Mouse (Mus musculus): ENCODE data around the gene Mettl1.
"Not testable (repeated sequence)": the region's sequence is repeated elsewhere in the genome, so short reads cannot be mapped to it uniquely, and the experiment has no call there.

The Mettl1 gene

DNA sequence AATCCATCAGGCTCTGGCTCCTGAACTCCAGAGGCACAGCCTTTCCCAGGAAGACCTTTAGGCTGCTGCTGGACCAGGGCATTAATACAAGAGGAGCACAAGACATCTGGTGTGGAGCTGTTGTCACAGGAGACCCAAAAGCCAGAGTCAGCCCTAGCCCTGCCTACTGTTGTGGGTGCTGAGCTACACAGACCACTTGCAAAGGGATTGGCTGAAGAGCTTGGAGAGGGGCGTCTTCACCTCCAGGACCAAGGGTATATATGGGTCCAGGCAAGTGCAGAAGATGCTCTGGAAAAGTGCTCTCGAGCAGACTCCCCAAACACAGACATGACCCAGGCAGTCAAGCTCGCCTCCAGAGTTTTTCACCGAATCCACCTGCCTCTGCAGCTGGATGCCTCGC lies 6.7 kb downstream of the Mettl1 start, which contains the start of gene Cyp27b1:
Cyp27b1 (plus strand) TSS at position 297 of the 400 bp plus-strand sequence.
- no peak for DNase-seq (ENCODE audit: low read depth)

DNA sequence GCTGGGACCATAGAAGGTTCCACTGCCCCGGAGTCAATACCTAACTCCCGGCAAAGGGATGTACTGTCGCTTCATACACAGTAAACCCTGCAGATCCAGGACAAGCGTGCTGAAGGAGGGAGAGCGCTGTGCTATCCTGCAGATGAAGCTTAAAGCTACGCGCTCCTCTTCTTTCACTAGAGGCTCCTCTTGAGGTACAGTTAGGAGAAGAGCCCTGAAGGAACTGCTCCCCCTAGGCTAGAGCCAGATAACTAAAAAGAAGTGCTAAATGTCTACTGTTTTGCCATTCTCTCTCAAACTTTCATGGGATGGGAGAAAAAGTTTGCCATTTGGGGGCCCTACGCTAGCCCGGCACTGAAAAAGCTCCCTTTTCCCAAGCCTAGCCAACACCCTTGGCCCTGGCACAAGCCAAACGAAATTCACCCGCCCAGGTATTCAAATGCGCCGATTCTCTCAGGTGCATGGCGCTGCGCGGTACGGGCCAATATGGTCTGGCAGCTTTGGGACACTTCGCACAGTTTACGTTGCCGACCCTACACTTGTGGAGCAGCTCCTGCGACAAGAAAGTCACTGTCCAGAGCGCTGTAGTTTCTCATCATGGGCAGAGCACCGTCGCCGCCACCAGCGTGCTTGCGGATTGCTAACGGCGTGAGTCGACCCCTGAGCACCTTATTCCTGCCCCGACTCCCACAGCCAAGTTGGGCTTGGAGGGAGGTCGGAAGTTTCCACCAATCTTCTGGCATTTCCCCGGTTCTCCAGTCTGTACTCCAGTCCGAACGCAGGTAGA lies 7.6 kb downstream of the Mettl1 start:
- DNase-seq (ENCODE audit: low read depth): no peak

DNA sequence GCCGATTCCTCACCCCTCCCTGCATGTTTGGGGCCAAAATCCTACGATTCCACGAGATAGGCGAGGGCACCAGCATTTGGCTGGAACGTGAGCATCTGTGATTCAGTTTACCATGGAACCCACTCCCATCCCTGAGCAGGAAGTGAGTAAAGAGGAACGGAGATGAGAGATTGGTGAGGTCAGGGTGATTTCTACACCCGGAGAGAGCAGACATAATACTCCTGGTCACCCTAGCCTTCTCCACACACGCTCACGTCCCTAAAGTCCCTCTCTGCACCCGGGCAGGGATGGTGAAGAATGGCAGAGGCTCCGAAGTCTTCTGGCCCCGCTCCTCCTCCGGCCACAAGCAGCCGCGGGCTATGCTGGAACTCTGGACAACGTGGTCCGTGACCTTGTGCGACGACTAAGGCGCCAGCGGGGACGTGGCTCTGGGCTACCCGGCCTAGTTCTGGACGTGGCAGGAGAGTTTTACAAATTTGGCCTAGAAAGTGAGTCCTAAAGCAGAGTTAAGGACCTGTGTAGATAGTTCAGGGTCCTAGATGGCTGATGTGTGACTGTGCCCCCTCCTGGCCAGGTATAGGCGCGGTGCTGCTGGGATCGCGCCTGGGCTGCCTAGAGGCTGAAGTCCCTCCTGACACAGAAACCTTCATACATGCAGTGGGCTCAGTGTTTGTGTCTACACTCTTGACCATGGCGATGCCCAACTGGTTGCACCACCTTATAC lies 8.3 kb downstream of the Mettl1 start:
- no peak for DNase-seq (ENCODE audit: low read depth)

DNA sequence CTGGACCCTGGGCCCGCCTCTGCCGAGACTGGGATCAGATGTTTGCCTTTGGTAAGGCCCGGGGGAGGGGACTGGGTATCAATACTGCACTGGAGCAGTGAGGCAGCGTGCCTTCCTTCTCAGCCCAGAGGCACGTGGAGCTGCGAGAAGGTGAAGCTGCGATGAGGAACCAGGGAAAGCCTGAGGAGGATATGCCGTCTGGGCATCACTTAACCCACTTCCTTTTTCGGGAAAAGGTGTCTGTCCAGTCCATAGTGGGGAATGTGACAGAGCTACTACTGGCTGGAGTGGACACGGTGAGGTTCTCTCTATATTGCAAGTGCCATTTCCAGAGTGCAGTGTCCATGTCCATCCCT lies 8.9 kb downstream of the Mettl1 start:
- DNase-seq (ENCODE audit: low read depth): no peak

DNA sequence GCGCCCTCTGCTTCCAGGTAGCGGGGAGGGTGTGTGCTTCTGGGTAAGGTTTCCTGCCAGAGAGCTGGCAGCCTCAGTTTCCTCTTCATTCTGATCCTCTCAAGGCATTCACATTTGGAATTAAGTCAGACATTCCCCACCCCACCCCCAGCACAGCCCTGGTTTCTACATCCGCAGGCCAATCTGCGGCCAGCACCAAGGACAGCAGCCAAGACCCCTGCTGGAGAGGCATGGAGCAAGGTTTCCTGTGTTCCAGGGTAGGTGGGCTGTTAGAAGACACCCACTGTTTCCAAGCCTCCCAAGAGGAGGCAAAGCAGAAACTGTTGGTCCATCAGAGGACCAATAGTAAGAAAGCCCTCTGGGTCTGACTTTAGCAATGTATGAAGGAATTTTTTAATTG lies 13.4 kb downstream of the Mettl1 start:
- DNase-seq (ENCODE audit: low read depth): peak; percentile 25

DNA sequence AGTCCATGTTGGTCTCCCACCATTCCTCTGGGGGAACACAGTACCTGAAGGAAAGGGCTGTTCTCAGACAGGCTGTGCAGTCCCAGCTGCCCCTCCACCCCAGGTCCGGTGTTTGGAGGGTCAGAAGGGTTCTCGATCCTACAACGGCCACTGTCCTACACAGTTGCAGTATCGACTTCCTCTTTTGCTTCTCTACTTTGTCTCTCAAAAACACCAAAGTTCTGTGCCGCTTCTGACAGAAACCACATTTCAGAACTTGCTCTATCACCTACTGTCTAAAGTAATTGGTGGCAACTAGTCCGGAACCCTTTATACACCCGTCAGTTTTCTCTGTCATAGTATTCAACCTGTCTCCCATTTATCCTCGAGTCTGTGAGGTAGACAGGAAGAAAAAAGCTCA lies 14.2 kb downstream of the Mettl1 start:
- DNase-seq (ENCODE audit: low read depth): no peak

DNA sequence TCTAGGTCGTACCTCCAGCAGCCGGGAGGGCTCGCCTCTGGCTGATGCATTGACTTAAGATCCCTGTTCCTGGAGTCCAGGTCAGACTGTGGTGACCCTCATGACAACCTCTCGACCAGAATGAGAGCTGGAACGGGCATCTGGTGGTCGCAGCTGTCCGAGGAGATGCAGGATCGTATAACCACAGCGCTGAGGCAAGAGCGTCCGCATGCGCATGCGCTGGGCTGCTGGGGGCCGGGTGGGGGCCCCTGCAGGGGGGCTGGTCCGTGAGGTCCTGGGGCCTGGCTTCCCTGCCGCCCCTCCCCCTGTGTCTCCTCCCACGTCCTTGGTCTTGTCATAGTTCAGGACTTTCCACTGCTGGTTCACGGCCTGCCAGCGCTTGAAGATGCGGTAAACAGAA lies 15.3 kb downstream of the Mettl1 start:
- DNase-seq (ENCODE audit: low read depth): no peak

DNA sequence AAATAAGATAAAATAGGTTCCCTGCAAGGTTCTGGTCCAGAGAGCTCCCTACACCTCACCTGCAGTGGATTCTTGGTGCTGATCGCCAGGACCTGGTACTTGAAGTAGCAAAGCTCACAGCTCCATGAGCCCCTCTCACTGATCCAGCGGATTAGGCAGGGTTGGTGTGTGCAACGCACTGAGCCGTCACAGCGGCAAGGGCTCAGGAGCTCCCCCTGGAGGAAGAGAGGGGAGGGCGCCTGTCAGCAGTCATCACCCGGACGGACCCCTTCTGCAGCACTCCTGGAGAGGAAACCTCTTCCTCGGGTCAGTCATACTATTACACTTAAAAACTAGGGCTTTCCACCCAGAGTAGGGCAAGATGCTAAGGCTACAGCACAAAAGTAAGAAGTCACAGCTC lies 16.9 kb downstream of the Mettl1 start:
- peak; percentile 86 for DNase-seq (ENCODE audit: low read depth)

DNA sequence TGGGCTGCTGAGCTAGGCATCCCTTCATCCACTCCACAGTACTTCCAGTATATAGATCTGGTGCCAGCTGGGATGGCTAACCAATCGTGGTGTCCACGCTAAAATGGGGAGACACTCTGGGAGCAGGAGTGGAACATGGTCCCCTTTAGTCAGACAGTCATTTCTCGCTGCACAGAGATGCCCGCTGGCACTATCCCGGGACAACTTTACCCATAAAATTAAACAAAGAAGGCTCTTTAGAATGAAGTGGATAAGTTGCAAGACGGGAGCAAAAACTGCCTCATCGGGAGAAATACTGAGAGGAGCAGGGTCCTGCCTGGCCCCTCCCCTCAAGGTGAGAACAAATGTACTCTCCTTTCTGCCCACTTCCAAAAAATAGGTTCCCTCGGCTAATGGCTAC lies 17.5 kb downstream of the Mettl1 start:
- DNase-seq (ENCODE audit: low read depth): no peak

DNA sequence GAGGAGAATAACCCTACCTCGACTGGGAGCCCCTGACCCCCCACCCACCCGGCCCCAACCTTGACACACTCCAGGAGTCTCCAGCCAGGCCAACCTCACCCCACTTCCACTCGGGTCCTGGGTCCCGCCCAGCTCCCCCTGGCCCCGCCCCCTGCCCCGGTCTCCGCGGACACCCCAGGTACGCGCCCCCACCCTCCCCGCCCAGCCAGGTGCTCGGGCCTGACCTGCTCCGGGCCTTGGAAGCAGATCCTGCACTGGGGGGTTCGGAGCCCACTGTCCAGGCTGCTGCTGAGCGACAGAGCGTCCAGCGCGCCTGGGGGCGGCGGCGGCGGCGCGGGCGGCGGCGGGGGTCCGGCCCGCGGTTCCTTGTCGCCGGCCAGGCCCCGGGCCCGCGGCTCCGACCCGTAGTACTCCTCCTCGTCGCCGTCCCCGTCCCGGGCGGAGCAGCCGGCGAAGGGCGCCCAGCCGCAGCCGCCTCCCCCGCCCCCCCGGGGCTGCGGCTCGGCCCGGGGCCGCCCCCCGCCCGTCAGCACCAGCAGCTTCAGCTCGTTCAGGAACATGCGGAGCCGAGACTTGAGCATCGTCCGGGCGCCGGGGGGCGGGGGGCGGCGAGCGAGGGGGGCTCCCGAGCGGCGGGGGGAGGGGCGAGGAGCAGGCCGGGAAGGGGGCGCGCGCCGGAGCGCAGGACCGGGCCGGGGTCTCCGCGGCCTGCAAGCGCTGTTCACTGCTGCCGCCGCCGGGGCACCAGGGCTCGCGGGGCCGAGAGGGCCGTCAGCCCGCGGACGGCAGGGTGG lies 18.2 kb downstream of the Mettl1 start:
- DNase-seq (ENCODE audit: low read depth): peak; percentile 35

DNA sequence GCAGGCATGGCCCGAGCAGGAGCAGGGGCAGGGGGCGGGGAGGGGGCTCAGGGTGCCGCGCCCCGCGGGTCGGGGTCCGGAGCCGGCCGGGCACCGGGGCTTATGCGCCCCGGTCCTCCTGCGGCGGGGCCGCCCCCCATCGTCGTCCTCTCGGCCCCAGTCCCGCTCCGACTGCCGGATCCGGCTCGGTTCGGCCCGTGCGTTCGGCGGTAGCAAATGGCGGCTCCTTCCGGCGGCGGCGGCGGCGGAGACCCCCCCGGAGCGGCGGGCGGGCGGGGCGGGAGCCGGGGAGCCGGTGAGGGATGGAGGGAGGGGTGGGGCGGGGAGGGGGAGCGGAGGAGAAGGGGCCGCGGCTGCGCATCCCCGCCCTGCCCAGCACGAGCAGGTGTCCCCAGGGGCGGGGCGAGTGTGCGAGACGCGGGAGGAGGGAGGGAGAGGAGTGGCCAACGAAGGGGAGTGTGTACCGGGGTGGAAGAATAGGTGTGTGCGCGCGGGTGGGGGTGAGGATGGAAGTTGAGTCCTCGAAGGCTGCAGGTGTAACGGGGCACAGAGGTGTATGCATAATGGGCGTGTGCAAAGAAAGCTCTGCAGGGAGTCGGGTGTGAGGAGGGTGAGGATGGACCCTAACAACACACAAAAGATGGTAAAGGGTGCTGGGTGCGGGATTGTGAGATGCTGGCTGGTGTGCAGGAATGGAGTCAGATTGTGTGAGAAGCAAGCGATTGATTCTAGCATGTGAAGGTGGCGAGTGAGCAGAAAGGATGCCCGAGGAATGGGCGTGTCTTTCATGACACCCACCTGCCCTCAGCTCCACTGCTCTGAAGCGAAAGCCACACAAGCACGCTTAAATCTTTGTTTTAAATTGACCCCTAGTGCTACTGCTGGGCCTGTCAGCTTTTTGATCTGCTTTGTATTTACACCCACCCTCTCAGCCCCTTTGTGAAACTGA lies 19.0 kb downstream of the Mettl1 start, which contains the start of gene March9:
March9 (minus strand) TSS at position 217 of the 949 bp plus-strand sequence.
- peak; percentile 70 for DNase-seq (ENCODE audit: low read depth)

DNA sequence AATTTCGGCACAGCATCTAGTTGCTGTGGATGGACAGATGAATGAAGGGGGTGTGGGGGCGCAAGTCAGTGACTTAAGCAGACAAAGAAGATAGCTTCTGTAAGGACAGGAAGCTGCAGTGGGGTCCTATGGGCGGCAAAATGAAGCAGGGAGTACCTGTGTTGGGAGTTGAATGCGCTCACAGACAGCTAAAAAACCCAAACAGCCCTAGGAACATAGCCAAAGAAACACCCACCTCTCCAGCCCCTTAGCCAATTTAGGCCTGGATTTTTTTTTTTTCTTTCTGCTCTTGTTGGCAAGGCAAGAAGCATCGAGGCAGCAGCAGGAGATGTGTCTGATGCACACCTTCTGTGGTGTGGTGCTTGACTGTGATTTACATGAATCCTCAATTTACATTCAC lies 19.9 kb downstream of the Mettl1 start:
- no peak for DNase-seq (ENCODE audit: low read depth)

DNA sequence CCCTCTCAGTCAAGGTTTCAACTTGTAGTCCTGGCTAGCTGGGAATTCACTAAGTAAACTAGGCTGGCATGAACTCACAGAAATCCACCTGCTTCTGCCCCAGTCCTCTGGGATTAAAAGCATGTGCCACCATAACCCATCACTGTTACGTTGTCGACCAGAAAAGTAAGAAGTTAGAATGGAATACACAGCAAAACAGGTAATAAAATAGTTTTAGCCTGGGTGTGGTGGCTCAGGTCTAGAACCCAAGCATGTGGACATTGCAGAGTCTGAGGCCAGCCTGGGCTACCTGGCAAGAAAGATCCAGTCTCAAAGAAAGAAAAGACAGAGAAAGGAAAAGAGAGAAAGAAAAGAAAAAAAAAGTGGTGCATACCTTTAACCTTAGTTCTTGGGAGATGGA lies 20.3 kb downstream of the Mettl1 start:
- no peak for DNase-seq (ENCODE audit: low read depth)

DNA sequence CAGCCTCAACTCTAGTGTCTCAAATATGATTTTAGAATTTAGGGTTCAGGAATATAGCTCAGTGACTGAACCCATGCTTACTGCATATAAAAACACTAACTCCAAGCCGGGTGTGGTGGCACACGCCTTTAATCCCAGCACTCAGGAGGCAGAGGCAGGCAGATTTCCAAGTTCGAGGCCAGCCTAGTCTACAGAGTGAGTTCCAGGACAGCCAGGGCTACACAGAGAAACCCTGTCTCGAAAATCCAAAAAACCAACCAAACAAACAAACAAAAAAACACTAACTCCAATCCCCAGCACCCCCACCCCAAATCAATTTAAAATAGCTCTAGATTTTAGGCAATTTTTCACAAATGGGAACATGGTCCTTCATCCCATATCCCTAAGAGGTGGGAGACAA lies 20.9 kb downstream of the Mettl1 start:
- not testable (repeated sequence) for DNase-seq (ENCODE audit: low read depth)

DNA sequence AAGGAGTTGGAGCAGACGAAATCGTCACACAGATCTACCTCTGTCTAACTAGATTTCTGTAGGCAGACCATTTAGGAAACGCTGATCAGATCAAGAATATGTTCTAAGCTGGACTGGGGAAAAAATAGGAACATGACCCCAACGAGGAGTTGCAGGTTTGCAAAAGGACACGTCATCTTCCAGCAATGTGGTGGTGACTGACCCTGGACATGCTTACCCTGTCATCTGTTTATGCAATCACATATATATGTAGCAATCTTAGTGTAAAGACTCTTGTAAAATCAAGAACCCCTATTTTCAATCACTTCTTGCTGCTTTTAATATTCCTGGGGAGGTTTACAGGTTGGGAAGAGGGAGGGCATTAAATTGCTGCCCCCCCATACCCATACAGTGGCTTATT lies 21.3 kb downstream of the Mettl1 start:
- DNase-seq (ENCODE audit: low read depth): peak; percentile 73

DNA sequence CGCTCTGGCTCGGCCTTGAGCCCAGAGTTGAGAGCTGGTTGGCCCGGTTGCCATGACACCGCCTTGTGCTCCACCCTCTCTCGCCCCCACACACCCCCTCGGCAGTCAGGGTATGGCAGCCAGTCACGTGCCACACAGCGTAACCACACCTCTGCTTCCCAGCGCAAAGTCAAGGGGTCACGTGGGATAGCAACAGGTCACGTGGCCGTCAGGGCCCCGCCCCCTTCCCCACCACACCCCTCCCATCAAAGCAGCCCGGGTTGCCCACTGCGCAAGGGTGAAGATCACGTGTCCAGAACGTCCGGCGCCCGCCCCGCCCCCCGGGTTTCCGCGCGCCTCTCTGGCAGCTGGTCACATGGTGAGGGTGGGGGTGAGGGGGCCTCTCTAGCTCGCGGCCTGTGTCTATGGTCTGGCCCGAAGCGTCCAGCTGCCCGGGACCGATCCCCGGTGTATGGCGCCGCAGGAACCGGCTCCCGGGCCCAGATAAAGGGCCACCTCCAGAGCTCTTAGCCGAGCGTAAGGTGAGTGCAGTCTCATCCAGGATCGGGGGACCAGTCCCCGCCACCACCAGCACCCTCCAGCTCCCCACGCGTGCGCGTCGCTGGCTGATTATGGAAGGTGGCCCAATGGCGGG lies 22.1 kb downstream of the Mettl1 start, which contains the start of gene Cdk4:
Cdk4 (plus strand) TSS at position 296 of the 634 bp plus-strand sequence.
- DNase-seq (ENCODE audit: low read depth): peak; percentile 99

DNA sequence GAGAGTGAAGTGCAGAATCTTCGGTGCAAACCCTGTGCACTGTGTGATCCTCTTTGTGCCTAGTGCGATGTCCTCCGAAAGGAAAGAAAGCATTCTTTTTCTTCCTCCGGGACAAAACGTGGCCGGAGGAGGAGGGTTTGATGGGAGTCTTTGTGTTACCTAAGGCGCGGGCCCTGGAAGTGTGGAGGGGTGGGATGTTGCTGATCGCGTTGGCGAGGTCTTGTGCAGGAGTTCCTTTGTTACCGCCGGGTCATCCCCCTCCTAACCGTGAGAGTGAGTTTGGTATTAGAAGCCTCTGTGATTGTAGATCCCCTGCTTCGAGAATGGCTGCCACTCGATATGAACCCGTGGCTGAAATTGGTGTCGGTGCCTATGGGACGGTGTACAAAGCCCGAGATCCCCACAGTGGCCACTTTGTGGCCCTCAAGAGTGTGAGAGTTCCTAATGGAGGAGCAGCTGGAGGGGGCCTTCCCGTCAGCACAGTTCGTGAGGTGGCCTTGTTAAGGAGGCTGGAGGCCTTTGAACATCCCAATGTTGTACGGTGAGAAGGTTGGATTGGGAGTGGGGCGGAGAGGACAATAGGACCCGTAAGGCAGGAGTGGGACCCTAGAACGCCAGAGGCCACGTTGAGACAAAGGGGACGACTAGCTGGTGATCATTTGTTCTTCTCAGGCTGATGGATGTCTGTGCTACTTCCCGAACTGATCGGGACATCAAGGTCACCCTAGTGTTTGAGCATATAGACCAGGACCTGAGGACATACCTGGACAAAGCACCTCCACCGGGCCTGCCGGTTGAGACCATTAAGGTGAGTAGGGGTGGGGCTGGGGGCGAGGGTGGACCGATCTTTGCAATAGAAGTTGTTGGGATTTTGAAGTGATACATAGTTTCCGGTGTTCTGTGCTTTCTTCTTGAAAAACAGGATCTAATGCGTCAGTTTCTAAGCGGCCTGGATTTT lies 23.0 kb downstream of the Mettl1 start:
- peak; percentile 53 for DNase-seq (ENCODE audit: low read depth)

DNA sequence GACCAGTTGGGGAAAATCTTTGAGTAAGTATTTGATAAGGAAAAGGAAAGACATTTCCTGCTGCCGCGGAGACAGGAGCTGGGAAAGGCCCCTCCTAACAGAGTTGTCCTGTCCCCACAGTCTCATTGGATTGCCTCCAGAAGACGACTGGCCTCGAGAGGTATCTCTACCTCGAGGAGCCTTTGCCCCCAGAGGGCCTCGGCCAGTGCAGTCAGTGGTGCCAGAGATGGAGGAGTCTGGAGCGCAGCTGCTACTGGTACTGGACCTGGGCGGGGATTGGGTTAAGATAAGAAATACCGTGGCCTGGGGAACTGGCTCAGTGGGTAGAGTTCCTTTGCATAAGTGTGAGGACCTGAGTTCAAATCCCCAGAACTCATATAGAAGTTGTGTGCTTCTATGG lies 24.8 kb downstream of the Mettl1 start:
- DNase-seq (ENCODE audit: low read depth): no peak

DNA sequence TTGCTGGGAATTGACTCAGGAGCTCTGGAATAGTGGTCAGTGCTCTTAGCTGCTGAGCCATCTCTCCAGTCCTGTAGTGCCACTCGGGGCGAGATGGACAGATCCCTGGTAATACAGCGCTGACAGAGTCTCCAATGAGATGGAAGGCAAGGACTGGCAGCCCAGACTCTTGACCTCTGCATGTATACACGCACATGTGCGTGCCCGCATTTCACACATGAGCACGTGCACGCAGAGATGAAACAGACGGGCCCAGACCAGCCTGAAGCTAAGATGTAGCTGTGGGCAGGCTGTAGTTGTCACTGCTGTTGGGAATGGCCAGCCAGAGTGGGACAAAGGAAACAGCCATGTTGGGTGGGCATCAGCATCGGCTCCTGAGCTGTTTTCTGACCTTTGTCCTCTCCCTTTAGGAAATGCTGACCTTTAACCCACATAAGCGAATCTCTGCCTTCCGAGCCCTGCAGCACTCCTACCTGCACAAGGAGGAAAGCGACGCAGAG lies 25.4 kb downstream of the Mettl1 start:
- DNase-seq (ENCODE audit: low read depth): no peak

Measured in NIH3T3 (cell line).